Mouse (Mus musculus) hindlimb bud, embryonic 11.5 days (tissue): Measurements from ENCODE around the gene Tuba1c.
"Not testable (repeated sequence)": the region's sequence is repeated elsewhere in the genome, so short reads cannot be mapped to it uniquely, and the experiment has no call there.

Experiments used
- DNase-seq: peaks from one replicate; pipeline ENCODE4 v3.0.0-alpha.2; 2012; ENCODE audit warnings: low read depth, low spot score; ENCODE audit errors: extremely low spot score

Gene Tuba1c

DNA sequence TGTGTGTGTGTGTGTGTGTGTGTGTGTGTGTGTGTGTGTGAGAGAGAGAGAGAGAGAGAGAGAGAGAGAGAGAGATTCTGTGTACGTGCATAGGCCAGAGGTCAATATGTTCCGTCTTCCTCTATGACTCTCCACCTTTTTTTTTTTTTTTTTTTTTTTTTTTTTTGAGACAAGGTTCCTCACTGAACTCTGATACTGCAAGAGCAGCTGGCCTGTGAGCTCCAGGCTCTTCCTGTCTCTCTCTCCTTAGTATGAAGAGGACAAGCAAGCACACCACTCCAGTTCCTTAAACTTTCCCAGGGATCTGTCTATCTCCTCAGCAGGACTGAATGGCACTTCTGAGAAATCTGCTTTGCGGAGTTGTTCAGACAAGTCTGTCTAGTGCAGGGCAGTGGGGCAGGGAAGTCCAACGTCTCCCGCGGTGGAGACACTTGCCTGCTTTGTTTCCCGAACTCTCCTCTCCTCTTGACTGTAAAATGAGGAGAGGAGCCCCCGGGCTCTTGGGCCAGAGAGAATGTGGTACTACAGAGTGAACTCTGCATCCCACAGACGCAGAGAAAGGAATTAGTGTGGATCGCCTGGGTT, 725 bp upstream of the Tuba1c start:
- DNase-seq = no peak

GRCm38 (mm10) chr15:99030585-99031387, 1.1 kb downstream of the Tuba1c start:
- no peak for DNase-seq

DNA sequence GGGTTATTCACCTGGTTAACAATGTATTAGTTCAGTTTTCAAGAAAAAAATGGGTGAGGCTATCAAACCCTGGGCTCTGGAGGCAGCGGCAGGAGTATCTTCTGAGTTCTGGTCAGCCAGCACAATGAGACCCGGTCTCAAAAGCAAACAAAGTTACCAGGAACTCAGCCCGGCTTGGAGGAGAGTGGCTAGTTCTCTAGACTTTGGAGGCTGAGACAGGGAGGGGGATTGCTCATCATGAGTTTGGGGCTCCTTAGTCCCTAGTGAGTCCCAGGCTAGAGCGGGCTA, 1.6 kb downstream of the Tuba1c start:
- no peak for DNase-seq

DNA sequence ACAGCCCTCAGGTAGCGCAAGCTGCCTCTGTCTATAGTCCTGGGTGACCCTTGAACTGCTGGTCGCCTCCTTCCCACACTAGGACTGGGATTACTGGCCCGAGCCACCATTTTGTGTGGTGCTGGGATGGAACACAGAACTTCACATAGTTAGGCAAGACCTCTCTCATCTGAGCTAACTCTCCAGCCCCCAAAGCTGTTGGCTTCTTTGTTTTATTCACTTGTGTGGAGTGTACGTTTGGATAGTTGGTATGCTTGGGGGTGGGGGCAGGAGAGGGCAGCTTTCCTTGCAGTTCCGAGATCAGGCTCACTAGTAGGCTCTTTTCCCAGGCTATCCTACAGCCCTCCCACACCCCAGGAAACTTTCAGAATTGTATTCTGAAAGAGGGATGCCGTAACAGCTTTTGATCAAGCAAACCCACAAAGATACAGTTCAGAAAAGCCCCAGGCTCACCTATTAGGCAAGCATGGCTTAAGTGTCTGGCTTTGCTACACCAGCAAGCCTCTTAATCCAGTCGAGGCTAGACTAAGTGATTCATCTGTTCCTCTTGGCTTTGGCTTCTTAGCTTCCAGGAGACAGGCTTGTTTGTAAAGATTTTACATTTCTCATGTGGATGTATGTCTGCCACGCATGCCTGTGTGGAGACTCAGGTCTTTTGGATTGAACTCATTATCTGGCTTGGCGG, 2.5 kb downstream of the Tuba1c start:
- no peak for DNase-seq

DNA sequence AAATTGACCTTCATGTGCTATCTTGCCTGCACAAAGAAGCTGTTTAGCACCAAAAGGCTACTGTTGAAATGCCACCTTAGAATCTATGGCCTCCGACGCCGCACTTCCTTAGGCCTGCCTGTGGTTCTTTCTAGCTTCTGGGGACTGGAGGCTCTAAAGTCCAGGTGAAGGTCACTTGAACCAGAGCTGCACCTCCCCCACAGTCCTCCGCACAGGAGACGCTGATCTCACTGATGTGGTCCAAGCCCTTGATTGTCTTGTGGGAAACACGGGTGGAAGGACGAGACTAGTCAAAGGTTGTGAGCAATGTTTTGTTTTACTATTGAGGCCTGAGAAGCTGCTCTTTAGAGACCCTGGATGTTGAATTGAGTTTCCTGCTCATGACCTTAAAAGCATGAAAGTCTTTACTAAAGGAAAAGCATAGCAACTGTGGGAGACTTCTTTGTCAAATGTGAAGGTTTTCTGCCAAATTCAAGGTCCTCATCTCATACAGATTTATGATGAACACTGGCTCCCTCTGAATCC, 3.1 kb downstream of the Tuba1c start:
- no peak for DNase-seq

DNA sequence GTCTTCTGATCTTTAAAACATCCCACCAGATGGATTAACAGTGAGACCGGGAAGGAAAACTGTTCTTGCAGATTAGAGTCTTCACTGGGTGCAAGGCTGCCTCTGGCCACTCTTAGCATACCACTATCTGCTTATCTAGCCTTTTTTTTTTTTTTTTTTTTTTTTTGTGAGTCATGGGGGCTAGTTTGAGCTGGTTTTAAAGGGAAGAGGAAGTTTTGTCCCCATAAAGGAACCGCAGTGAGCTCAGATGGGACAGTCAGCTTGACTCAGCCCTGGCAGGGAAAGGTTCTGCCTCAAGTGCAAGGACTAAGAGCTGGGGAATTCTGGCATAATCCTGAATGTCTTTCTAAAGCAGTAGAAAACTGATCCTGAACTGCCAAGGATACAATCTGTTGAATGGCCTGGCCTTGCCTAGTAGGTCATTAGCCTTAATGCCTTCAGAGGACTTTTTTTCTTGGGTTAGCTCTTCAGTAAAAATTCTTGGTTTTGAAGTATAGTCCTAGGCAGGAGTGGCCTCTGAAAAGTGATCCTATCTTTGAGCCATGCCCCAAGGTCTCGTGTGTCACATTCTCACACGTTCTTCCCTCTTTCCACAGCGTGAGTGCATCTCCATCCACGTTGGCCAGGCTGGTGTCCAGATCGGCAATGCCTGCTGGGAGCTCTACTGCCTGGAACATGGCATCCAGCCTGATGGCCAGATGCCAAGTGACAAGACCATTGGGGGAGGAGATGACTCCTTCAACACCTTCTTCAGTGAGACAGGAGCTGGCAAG, 4.0 kb downstream of the Tuba1c start:
- no peak for DNase-seq

- DNase-seq = no peak
Observed at GRCm38 (mm10) chr15:99035431-99035830, 5.7 kb downstream of the Tuba1c start.

DNA sequence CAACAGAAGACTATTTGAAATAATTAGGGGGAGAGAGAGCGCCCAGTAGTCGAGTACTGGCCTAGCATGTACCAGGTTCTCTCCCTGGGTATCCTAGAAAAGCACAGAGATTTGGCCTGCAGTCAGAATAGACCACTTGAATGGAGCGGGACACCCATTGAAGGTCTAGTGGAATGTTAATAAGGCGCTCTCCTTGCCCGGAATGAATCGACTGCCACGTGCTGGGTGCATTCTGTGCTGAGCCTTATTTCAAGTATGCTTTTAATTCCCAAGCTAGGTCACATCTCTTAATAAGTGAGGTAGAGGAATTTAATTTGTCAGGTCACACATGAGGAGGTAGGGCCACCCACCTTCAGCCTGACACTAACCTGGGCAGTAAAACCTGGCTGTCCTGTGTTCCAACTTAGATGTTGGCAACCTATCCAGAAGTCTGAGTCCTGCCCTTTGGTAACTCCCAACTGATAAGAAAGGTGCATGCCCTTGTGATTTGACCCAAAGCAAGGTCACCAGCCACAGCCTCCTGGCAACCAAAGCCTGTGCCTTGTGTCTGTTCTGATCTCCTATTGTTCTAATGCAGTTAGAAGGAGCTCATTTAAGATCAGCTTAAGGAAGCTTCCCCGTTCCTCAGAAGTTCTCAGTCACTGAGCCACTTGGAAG, 6.7 kb downstream of the Tuba1c start:
- no peak for DNase-seq

DNA sequence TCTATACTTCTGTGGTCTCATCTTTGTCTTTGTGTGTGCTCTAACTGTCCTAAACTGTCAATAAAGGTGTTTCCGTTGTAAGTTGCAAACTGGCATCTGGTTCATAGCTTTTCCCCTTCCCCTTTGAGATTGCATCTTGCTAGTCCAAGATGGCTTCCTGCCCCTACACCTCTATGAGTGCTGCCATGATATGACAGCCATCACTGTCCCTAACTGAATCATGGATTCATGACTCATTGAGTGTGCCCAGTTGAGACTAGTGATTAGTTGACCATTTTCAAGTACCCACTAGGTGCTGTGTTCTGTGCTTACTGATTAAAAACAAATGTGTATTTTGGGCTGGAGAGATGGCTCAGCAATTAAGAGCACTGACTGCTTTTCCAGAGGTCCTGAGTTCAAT, 8.3 kb downstream of the Tuba1c start:
- no peak for DNase-seq

GRCm38 (mm10) chr15:99038797-99039196, 9.1 kb downstream of the Tuba1c start:
- no peak for DNase-seq

- DNase-seq = no peak
Observed at GRCm38 (mm10) chr15:99039306-99039705, 9.6 kb downstream of the Tuba1c start.

DNA sequence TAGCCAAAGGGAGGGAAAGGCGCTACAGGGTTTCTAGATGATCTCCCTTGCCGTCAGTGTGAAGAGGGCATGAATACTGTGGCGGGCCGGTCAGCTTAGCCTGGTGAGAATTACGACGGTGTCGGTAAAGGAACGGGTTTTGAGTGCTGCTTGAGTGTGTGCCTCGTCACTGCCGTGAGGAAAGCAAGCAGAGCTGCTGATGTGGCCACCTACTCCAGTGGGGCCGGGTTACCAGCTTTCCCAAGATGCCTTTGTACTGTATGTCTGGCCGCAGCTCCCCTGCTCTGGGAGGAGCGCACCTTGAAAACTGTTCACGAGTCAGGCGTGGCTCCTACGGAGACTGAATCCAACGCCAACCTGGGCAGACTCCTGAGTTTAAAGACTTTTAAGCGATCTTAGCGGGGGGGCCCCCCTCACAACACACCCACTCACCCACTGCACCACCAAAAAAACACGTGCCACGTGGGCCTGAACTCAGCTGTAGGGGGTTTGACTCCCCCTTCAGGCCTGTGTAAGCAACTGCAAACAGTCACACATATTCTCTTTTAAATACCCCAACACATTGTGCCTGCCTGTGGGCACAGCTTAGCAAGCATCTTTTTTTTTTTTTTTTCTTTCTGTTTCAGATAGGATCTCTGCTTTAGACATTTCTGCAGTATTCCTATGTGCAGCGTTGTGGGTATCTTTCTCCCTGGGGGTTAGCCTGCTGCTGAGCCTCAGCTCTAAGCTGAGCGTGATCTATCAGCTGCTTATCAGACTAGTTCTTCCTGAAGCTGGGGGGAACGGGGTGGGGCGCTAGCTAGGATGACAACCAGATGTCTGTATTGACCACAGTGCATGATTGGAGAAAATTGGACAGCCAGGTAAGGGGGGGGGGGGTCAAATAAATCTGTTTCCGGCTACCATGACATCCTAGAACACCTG, 10.6 kb downstream of the Tuba1c start:
- DNase-seq = no peak

DNA sequence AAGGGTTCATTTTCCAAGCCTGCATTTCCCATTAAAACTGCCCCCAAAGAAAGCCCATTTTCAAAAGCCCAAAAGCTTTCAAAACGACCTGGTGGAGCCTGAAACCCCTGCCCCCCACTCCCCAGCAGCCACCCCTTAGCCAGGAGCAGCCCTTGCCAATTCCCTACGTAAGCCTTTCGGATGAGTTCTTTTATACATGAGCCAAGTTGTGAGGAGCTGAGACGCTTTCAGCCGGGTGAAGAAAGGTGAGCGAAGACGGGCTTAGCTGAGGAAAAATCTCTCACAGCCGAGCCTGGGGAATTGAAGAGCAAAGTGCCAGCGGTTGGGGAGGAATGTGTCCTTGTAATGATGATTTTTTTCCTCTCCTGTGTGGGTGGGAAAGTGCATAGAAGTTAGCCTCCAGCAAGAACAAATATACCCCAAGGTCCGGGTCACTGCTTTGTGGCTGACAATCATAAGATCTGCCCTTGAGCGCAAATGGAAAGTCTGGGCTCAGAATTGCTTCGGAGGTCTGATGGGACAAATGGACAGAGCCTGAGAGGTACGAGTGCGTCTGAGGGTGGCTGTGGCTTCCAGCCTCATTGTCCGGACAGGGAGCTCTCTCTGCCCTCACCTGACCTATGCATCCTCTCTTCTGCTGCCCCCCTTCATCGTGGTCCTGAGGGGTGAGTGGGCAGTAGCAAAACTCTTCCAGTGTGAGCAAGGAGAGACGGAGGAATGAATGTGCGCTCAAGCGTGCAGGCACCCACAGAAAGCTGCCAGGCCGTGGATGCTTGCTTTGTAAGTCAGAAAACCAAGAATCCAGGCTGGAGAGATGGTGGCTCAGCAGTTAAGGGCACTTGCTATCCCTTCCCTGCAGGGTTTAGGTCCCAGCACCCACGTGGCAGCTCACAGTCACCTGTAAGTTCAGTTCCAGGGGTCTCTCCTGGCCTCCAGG, 11.5 kb downstream of the Tuba1c start:
- no peak for DNase-seq

GRCm38 (mm10) chr15:99042334-99042733, 12.6 kb downstream of the Tuba1c start:
- no peak for DNase-seq

DNA sequence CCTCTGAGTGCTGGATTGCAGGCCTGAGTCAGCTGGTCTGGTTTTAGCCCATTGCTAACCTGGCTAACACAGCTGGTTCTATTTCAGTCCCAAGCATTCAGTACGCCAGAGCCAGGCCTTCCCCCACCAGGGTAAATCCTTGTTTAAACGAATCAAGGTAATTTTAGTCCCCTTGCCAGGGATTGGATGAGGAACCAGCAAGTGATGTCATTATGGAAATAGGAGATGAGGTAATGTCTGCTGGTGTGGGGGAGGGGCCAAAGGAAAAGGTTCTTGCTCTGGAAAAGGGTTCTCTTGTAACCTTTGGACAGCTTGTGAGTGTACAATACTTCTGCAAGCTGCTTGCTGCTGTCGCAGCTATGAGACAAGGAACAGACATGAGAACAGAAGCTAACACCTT, 15.2 kb downstream of the Tuba1c start:
- no peak for DNase-seq

DNA sequence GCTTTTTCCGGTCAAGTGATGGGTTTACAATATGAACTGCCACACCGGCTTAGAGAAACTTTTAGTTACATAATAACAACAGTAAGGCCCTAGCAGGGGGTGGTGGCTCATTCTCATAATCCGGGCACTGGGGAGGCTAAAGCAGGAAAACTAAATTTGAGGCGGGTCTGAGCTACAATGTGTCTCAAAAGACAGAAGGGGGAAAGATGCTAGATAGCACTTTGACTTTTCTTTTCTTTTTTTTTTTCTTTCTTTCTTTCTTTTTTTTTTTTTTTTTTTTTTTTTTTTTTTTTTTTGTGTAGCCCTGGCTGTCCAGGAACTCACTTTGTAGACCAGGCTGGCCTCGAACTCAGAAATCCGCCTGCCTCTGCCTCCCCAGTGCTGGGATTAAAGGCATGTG, 16.0 kb downstream of the Tuba1c start:
- DNase-seq = not testable (repeated sequence)

DNA sequence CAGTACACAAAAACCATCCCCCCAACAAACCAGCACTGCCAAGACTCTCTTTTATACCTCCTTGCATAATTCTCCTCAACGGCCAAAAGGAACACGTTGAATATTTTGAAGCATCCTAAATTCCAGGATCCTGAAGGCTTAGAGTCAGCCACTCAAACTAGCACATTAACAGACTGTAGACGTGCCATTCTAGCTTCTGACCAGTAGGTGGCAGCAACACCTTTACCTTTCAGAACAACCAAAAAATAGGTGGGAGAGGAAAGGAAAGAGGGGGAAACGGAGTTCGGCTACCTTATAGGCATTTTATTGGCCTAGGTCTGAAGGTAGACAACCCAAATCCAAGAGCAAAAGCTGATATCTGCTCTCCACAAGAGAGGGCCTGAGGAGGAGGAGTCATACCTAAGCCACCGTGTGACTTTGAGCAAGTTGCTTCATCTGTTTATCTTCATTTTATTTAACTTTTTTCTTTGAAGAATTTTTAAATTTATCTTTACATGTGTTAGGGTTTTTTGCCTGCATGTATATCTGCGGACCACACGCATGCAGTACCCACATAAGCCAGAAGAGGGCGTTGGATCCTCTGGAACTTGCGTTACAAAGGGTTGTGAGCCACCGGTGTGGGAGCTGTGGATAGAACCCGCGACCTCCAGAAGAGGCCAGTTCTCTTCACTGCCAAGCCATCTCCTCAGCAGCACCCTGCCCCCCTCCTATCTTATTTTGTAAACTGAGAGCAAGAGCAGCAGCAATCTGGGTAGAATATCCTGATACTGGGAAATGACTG, 20.0 kb downstream of the Tuba1c start:
- peak; percentile 72 for DNase-seq

DNA sequence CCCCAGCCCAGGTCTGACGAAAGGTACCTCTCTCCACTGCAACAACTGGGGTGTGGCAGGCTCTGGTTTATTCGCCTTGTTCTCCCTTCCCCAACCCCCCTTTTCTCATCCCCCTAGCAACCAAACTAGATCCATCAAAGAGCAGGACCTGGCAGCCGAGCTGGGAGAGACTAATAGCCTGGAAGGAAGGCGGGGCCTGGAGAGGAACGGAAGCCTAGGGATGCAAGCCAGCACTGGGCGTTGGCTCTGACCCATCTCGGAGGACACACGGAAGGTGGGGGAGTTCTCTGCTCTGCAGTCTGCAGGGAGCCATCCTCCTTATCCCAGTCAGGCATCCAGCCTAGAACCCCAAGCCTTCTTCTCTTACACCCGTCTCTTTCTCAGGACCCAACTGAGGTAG, 23.7 kb downstream of the Tuba1c start:
- DNase-seq = no peak
